Mouse (Mus musculus) liver, postnatal 0 days (tissue): ENCODE data around the gene Cnpy2.

ENCODE experiments used
- CTCF ChIP-seq: sonication (generic); IDR thresholded peaks from 2 replicates; pipeline ENCODE4 v1.5.1; 2016; ENCODE audit warnings: antibody characterized with exemption, low read depth
- EP300 ChIP-seq: IDR thresholded peaks from 2 replicates; pipeline ENCODE4 v1.6.1; 2016; ENCODE audit warnings: antibody characterized with exemption, low read depth, mild to moderate bottlenecking

GRCm38 (mm10) chr10:128310902-128311301, 11.4 kb upstream of the Cnpy2 start:
- no peak for TF ChIP-seq CTCF
- no peak for TF ChIP-seq EP300
